Mouse (Mus musculus) layer of hippocampus, adult 9-11 months (tissue): ENCODE measurements at regions not wholly inside any gene's neighbourhood (a gene's known extent, or its start where the extent isn't known, plus 50 kb on each side); places are given as distances from the start of the nearest gene placed in this dataset.

Experiments
- DNase-seq: peaks from one replicate; pipeline ENCODE4 v3.0.0; 2022

- DNase-seq: no peak
These were observed 51.3 kb upstream of the Cd28 start for GRCm38 (mm10) chr1:60665329-60665728.

- no peak for DNase-seq
These were observed 54.2 kb upstream of the Cd28 start for GRCm38 (mm10) chr1:60662301-60662986.

- DNase-seq: no peak
These were observed 54.7 kb upstream of the Cd28 start for GRCm38 (mm10) chr1:60661857-60662256.

- DNase-seq: no peak
These were observed 57.0 kb upstream of the Cd28 start for GRCm38 (mm10) chr1:60659604-60660003.

- DNase-seq: no peak
These were observed 57.6 kb upstream of the Cd28 start for GRCm38 (mm10) chr1:60659041-60659440.

GRCm38 (mm10) chr1:60658383-60658782 lies 58.2 kb upstream of the Cd28 start:
- DNase-seq: no peak

GRCm38 (mm10) chr1:60657511-60657910 lies 59.1 kb upstream of the Cd28 start:
- no peak for DNase-seq

- no peak for DNase-seq
These were observed 59.6 kb upstream of the Cd28 start for GRCm38 (mm10) chr1:60656976-60657375.

GRCm38 (mm10) chr1:60655691-60656595 lies 60.7 kb upstream of the Cd28 start:
- no peak for DNase-seq

- no peak for DNase-seq
These were observed 61.4 kb upstream of the Cd28 start for GRCm38 (mm10) chr1:60655206-60655605.

- DNase-seq: no peak
These were observed 64.0 kb upstream of the Cd28 start for GRCm38 (mm10) chr1:60652570-60653011.

- DNase-seq: no peak
These were observed 66.4 kb upstream of the Cd28 start for GRCm38 (mm10) chr1:60650158-60650557.

GRCm38 (mm10) chr1:60649303-60649850 lies 67.2 kb upstream of the Cd28 start:
- no peak for DNase-seq

- DNase-seq: no peak
These were observed 69.8 kb upstream of the Cd28 start for GRCm38 (mm10) chr1:60646828-60647227.

- no peak for DNase-seq
These were observed 70.4 kb upstream of the Cd28 start for GRCm38 (mm10) chr1:60646174-60646573.

- DNase-seq: no peak
These were observed 71.4 kb upstream of the Cd28 start for GRCm38 (mm10) chr1:60645176-60645575.

- DNase-seq: no peak
These were observed 73.8 kb upstream of the Cd28 start for GRCm38 (mm10) chr1:60642761-60643160.

GRCm38 (mm10) chr1:60642175-60642574 lies 74.4 kb upstream of the Cd28 start:
- DNase-seq: no peak

GRCm38 (mm10) chr1:60641324-60641764 lies 74.4 kb upstream of the Raph1 start:
- no peak for DNase-seq

GRCm38 (mm10) chr1:60639536-60639935 lies 72.6 kb upstream of the Raph1 start:
- peak; percentile 20 for DNase-seq

- no peak for DNase-seq
These were observed 72.2 kb upstream of the Raph1 start for GRCm38 (mm10) chr1:60639059-60639458.

GRCm38 (mm10) chr1:60636802-60637452 lies 70.0 kb upstream of the Raph1 start:
- no peak for DNase-seq

GRCm38 (mm10) chr1:60627786-60628453 lies 61.0 kb upstream of the Raph1 start:
- DNase-seq: no peak
